Mouse (Mus musculus) heart, embryonic 10.5 days (tissue): ENCODE results near the gene Cux1. TPM values are rescaled to one million over a fixed set of nuclear protein-coding genes. Genes with fewer than 3 reads are reported as not detected.
"Not testable (repeated sequence)": the region's sequence is repeated elsewhere in the genome, so short reads cannot be mapped to it uniquely, and the experiment has no call there.

ENCODE experiments used
- DNase-seq: peaks from one replicate; pipeline ENCODE4 v3.0.0-alpha.2; 2017; ENCODE audit warnings: low spot score
- H3K27ac ChIP-seq: fragments of 300-500 bp; sonication (generic); 2 replicates; pipeline ENCODE4 v1.5.1; 2016; ENCODE audit warnings: mild to moderate bottlenecking
- H3K27me3 ChIP-seq: fragments of 300-500 bp; sonication (generic); 2 replicates; pipeline ENCODE4 v1.6.1; 2016; ENCODE audit warnings: mild to moderate bottlenecking; ENCODE audit not compliant: poor library complexity, insufficient read depth, severe bottlenecking
- H3K36me3 ChIP-seq: fragments of 300-500 bp; sonication (generic); 2 replicates; pipeline ENCODE4 v1.6.1; 2016; ENCODE audit warnings: mild to moderate bottlenecking, moderate library complexity
- H3K4me1 ChIP-seq: fragments of 300-500 bp; sonication (generic); 2 replicates; pipeline ENCODE4 v1.6.1; 2016; ENCODE audit warnings: mild to moderate bottlenecking
- H3K4me3 ChIP-seq: fragments of 300-500 bp; sonication (generic); 2 replicates; pipeline ENCODE4 v1.5.1; 2016; ENCODE audit warnings: mild to moderate bottlenecking, moderate library complexity
- H3K9me3 ChIP-seq: fragments of 300-500 bp; sonication (generic); 2 replicates; pipeline ENCODE4 v1.6.1; 2016; ENCODE audit warnings: mild to moderate bottlenecking, moderate library complexity
- WGBS: fragments of 180-500 bp; shearing (Covaris S2); methylation state at CpG from one replicate; pipeline ENCODE4 v1.1.7; 2016; 5-methylcytosine and 5-hydroxymethylcytosine counted together
- microRNA-seq: library from miRNA; unstranded; fragments of <30 nt; microRNA quantifications from one replicate; pipeline ENCODE4, GENCODE M21; 2017
- polyA plus RNA-seq: library from polyadenylated mRNA; unstranded; fragments of >200 nt; fragmentation: Nextera tagmentation; extraction: Ambion mirVana; gene quantifications from 2 replicates; pipeline ENCODE4 v1.2.1, GENCODE M21; 2016

The Cux1 gene
- polyA plus RNA-seq, 1 experiment from 2014 or later, result 65.8 TPM

DNA sequence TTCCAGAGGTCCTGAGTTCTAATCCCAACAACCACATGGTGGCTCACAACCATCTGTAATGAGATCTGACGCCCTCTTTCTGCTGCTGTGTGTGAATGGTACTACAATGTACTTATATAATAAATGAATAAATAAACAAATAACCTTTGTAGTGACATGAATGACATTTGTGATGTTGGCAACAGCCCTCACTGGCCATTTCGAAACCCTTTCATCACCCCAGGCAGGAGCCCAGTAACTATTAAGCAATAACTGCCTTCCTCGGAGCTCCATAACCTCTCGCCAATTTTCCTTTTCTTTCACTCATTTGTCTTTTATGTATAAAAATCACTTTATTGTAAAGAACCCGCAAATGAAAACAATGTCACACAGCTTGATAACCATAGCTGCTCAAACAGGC, 353.6 kb downstream of the Cux1 start:
- H3K36me3 ChIP-seq, result no peaks in the 10 kb centered on the region
- 74% methylated on average over 5 of the region's 5 CpGs for WGBS
- no peaks in the 10 kb centered on the region for H3K4me1 ChIP-seq
- H3K27me3 ChIP-seq, result peaks cover 7% of the 10 kb centered on the region; the same call in 1 of the 2 replicates
- no peak overlapping the region for H3K27ac ChIP-seq
- no peak overlapping the region for H3K4me3 ChIP-seq
- H3K9me3 ChIP-seq, result 0 out of 2 replicates have a peak, but pooled peaks cover 4% of the 10 kb centered on the region
- DNase-seq, result no peak

DNA sequence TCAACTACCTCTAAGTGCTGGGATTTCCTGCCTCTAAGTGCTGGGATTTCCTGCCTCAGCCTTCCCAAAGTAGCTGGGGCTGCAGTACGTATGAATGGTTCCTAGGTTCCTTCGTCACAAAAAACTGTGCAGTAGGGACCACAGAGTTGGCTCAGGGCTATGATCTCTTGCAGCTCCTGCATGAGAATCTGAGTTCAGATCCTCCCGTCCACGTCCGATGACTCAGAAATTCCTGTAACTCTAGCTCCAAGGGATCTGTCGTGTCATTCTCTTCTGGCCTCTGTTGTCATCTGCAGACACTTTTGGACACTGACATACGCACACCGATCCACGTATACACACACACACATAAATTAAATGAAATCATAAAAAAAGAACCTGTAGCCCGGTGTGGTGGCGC, 354.6 kb downstream of the Cux1 start:
- 86% methylated on average over 11 of the region's 11 CpGs for WGBS

DNA sequence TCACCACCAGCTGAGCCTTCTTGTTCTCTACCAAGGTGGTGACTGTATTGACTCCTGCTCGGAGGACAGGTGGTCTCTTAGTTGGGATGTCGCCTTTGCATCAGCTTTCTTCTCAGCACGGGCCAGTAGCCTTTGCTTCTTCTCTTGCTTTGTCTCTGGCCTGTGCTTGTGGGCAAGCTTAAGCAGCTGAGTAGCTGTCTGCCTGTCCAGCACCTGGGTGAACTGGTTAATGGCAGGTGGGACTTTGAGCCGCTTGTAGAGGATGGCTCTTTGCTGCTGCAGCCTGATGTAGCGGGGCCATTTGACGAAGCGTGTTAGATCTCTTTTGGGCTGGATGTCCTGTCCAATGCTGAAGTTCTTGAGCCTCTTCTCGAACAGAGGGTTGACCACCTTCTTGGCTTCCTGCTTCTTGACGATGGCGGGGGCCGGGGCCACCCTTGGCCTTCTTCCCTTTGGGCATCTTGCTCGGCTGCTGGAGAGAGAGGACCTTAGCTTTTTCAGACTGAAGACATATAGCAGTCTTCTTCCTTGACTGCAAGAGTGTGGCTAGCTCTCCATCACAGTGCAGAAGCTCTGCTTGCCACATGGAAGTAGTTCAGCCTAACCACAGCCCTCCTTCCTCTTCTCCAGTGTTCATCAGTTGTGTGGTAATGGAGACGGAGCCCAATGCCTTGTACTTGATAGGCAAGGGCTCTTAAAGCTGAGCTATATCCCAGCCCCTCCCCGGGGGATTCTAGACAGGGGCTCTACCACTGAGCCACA, 355.8 kb downstream of the Cux1 start:
- not testable (repeated sequence) for H3K4me1 ChIP-seq, DNase-seq, H3K27me3 ChIP-seq, H3K4me3 ChIP-seq, H3K9me3 ChIP-seq, H3K27ac ChIP-seq, H3K36me3 ChIP-seq
- 89% methylated on average over 14 of the region's 14 CpGs for WGBS

More for the DNA sequence above, 354.6 kb downstream of the Cux1 start:
- no peak overlapping the region for H3K27ac ChIP-seq
- H3K27me3 ChIP-seq, result 0 out of 2 replicates have a peak, but pooled peaks cover 3% of the 10 kb centered on the region
- H3K9me3 ChIP-seq, result 0 out of 2 replicates have a peak, but pooled peaks cover 4% of the 10 kb centered on the region
- H3K4me1 ChIP-seq, result no peaks in the 10 kb centered on the region
- H3K36me3 ChIP-seq, result no peaks in the 10 kb centered on the region
- no peak overlapping the region for H3K4me3 ChIP-seq
- DNase-seq, result no peak

DNA sequence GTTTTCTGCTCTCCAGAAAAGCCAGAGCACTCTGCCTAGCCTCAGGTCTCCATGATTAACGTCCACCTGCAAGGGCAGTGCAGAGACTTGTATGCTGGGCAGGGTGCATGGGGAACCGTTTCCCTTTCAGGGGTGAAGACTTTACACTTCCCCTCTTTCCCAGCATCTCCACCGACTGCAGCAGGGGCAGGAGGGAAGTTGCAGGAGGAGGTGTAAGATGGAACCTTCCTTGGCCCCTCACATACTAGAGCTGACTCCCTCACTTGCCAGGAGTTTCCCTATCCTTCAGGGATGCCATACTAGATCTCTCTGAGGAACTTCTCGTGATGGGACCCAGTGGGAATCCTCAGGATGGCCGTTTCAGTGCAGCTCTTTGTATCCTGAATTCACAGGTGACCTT, 356.7 kb downstream of the Cux1 start:
- Histone ChIP-seq H3K4me1 (no peaks in the 10 kb centered on the region), H3K36me3 (no peaks in the 10 kb centered on the region), H3K4me3 (no peak overlapping the region), H3K27ac (no peak overlapping the region), H3K9me3 (no peaks in the 10 kb centered on the region), H3K27me3 (no peaks in the 10 kb centered on the region)
- 72% methylated on average over 5 of the region's 5 CpGs for WGBS
- DNase-seq, result no peak

DNA sequence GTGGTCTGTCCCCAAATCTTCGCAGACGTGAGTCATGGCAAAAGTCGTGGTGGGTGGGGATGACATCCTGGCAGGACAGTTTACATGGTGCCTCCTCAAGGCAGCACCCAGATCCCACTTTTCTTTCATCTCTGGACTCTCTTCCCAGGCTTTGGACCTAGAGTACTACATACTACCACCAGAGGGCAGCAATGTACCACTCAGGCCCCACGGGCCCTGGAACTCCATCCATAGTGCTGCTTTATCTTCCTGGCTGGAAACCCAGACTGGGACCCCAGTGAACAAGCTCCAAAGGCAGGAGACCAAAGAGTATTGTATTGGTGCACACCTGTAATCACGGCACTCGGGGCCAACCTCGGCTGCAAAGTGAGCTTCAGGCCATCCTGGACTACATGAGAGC, 365.5 kb downstream of the Cux1 start:
- peaks cover 12% of the 10 kb centered on the region for H3K4me1 ChIP-seq
- H3K36me3 ChIP-seq, result peaks cover 7% of the 10 kb centered on the region
- H3K27me3 ChIP-seq, result no peaks in the 10 kb centered on the region
- H3K4me3 ChIP-seq, result no peak overlapping the region
- H3K27ac ChIP-seq, result no peak overlapping the region
- peak; percentile 78 for DNase-seq
- peaks cover 3% of the 10 kb centered on the region; the same call in 1 of the 2 replicates for H3K9me3 ChIP-seq
- WGBS, result 33% methylated on average over 7 of the region's 7 CpGs

DNA sequence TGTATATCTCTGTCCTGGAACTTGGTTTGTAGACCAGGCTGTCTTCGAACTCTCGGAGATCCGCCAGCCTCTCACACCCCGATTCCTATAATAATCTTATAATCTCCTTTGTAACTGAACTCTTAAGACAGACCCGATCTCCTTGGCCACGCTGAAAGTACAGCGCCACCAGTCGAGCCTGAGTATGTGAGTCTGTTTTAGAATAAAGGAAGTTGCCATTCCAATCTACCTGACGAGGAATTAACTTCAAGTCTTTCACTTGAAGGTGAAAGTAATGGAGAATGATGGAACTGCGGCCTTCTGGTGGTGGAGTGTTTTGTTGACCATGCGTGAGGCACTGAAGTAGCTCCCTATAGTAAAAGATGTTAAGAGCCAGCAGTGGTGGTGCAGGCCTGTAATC, 367.8 kb downstream of the Cux1 start:
- H3K4me1 ChIP-seq, result peaks cover 12% of the 10 kb centered on the region
- peak overlapping the region; percentile 97 for H3K4me3 ChIP-seq
- 37% methylated on average over 11 of the region's 11 CpGs for WGBS
- no peaks in the 10 kb centered on the region for H3K27me3 ChIP-seq
- peak overlapping the region; percentile 92; the same call in 1 of the 2 replicates for H3K27ac ChIP-seq
- H3K9me3 ChIP-seq, result peaks cover 3% of the 10 kb centered on the region; the same call in 1 of the 2 replicates
- DNase-seq, result no peak
- H3K36me3 ChIP-seq, result peaks cover 30% of the 10 kb centered on the region

DNA sequence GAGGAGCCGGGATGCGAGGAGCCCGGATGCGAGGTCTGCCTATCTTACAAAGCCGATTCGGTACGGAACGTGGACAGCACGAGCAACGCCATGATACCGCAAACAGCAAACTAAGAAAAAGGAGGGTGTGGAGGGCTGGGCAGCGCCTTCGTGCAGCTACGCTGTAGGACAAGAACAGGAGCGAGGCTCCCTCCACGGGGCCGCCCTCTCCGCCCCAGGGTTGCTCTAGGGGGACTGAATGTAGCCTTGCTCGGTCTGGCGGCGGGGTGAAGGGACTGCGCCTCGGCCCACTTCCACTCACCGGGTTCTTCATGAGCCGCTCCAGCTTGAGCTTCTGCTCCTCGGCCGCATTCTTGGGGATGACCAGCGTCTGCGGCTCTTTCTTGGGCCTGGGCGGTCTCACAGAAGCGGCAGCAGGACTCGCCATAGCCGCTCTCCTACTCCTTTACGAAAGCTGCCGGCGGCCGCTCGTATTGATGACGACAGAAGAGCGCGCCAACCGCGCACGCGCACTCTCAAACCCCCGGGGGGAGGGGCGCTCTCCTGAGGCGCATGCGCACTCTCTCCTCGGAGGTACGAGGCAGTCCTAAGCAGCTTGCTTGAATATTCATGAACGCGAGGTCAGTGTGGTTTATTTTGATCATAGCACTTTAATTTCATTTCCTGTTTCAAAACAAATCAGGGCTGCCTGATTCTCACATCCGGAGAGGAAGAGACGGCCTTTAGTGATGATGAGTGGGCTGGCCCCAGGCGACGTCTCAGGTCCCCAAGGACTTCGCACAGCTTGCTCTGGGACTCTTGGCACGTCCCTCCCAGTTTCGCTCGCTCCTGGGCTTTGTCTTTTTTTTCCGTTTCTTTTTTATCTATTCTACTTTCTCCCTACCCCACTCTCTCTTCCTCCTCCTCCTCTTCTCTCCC, 368.6 kb downstream of the Cux1 start, which contains the start of gene Prkrip1:
Prkrip1 (minus strand) TSS at position 490 of the 918 bp plus-strand sequence.
- under 1% methylated on average over 62 of the region's 62 CpGs for WGBS
- peaks cover 12% of the 10 kb centered on the region for H3K4me1 ChIP-seq
- peaks cover under 1% of the 10 kb centered on the region; the same call in 1 of the 2 replicates for H3K9me3 ChIP-seq
- peaks cover 35% of the 10 kb centered on the region for H3K36me3 ChIP-seq
- H3K27ac ChIP-seq, result peak within 1 kb of the TSS; percentile 92
- peak; percentile 96 for DNase-seq
- H3K27me3 ChIP-seq, result no peaks in the 10 kb centered on the region
- peak within 1 kb of the TSS; percentile 97 for H3K4me3 ChIP-seq

Small RNAs within 50 kb of the gene (microRNA-seq; reads per million reads assigned to microRNA genes)
- gene Mir721, result not detected

Other genes with a start within 250 kb of the Cux1 start
- not detected in 2 replicates for gene Myl10, start 125.7 kb upstream of the Cux1 start, polyA plus RNA-seq